Mouse (Mus musculus) midbrain, embryonic 12.5 days (tissue): ENCODE measurements around the gene Nudt16l1. TPM values are rescaled to one million over a fixed set of nuclear protein-coding genes. Genes with fewer than 3 reads are reported as not detected.

ENCODE experiments used
- ATAC-seq: fragments of 200-750 bp; cut with Nextera tagmentation; 2 replicates; pipeline ENCODE4 v1.8.0; 2017; ENCODE audit warnings: low read depth, moderate TSS enrichment, moderate library complexity; ENCODE audit not compliant: low FRiP score
- H3K27ac ChIP-seq: fragments of 300-500 bp; sonication (generic); replicated peaks from 2 replicates; pipeline ENCODE4 v1.5.1; 2016; ENCODE audit warnings: mild to moderate bottlenecking
- H3K27me3 ChIP-seq: fragments of 300-500 bp; sonication (generic); 2 replicates; pipeline ENCODE4 v1.6.1; 2016; ENCODE audit warnings: mild to moderate bottlenecking
- H3K36me3 ChIP-seq: fragments of 300-500 bp; sonication (generic); 2 replicates; pipeline ENCODE4 v1.6.1; 2016
- H3K4me1 ChIP-seq: fragments of 300-500 bp; sonication (generic); 2 replicates; pipeline ENCODE4 v1.6.1; 2016
- H3K4me2 ChIP-seq: fragments of 300-500 bp; sonication (generic); replicated peaks from 2 replicates; pipeline ENCODE4 v1.6.1; 2016; ENCODE audit warnings: mild to moderate bottlenecking, moderate library complexity
- H3K4me3 ChIP-seq: fragments of 300-500 bp; sonication (generic); 2 replicates; pipeline ENCODE4 v1.5.1; 2016; ENCODE audit warnings: mild to moderate bottlenecking
- H3K9ac ChIP-seq: fragments of 300-500 bp; sonication (generic); replicated peaks from 2 replicates; pipeline ENCODE4 v1.6.1; 2016; ENCODE audit warnings: mild to moderate bottlenecking, moderate library complexity
- H3K9me3 ChIP-seq: fragments of 300-500 bp; sonication (generic); 2 replicates; pipeline ENCODE4 v1.6.1; 2016; ENCODE audit warnings: mild to moderate bottlenecking
- WGBS: fragments of 180-500 bp; shearing (Covaris S2); methylation state at CpG from one replicate; pipeline ENCODE4 v1.1.7; 2016; 5-methylcytosine and 5-hydroxymethylcytosine counted together
- polyA plus RNA-seq: library from polyadenylated mRNA; unstranded; fragments of >200 nt; fragmentation: Nextera tagmentation; extraction: Ambion mirVana; gene quantifications from 2 replicates; pipeline ENCODE4 v1.2.1, GENCODE M21; 2016

The Nudt16l1 gene
- 117 and 124 TPM in 2 replicates for polyA plus RNA-seq

GRCm38 (mm10) chr16:4938461-4938860, at the start of gene Nudt16l1:
Nudt16l1 (plus strand) TSS chr16:4938761.
- Histone ChIP-seq H3K4me1 (peaks cover 17% of the 10 kb centered on the region), H3K4me3 (peak within 1 kb of the TSS; percentile 69), H3K9me3 (no peaks in the 10 kb centered on the region), H3K4me2 (peak within 1 kb of the TSS; percentile 88), H3K36me3 (peaks cover 75% of the 10 kb centered on the region), H3K27ac (peak within 1 kb of the TSS; percentile 76), H3K27me3 (no peaks in the 10 kb centered on the region), H3K9ac (peak within 1 kb of the TSS; percentile 87)
- no peak for ATAC-seq
- 7% methylated on average over 2 of the region's 2 CpGs for WGBS

GRCm38 (mm10) chr16:4890201-4890709, 48.3 kb upstream of the Nudt16l1 start:
- no peak overlapping the region for H3K4me3 ChIP-seq
- no peak overlapping the region for H3K9ac ChIP-seq
- H3K27me3 ChIP-seq: no peaks in the 10 kb centered on the region
- 0 out of 2 replicates have a peak, but pooled peaks cover 3% of the 10 kb centered on the region for H3K36me3 ChIP-seq
- H3K4me2 ChIP-seq: no peak overlapping the region
- no peak for ATAC-seq
- 74% methylated on average over 4 of the region's 4 CpGs for WGBS
- H3K9me3 ChIP-seq: no peaks in the 10 kb centered on the region
- no peak overlapping the region for H3K27ac ChIP-seq
- H3K4me1 ChIP-seq: peaks cover 26% of the 10 kb centered on the region

GRCm38 (mm10) chr16:4892171-4892570, 46.4 kb upstream of the Nudt16l1 start:
- Histone ChIP-seq H3K27me3 (no peaks in the 10 kb centered on the region), H3K9ac (no peak overlapping the region), H3K9me3 (no peaks in the 10 kb centered on the region), H3K4me2 (no peak overlapping the region), H3K4me3 (no peak overlapping the region), H3K36me3 (0 out of 2 replicates have a peak, but pooled peaks cover 3% of the 10 kb centered on the region), H3K27ac (no peak overlapping the region), H3K4me1 (peaks cover 18% of the 10 kb centered on the region)
- no peak for ATAC-seq
- 96% methylated on average over 6 of the region's 6 CpGs for WGBS

- Histone ChIP-seq H3K27me3 (no peaks in the 10 kb centered on the region), H3K9ac (no peak overlapping the region), H3K4me3 (no peak overlapping the region), H3K4me2 (no peak overlapping the region), H3K27ac (no peak overlapping the region), H3K4me1 (0 out of 2 replicates have a peak, but pooled peaks cover 5% of the 10 kb centered on the region), H3K36me3 (0 out of 2 replicates have a peak, but pooled peaks cover 3% of the 10 kb centered on the region), H3K9me3 (no peaks in the 10 kb centered on the region)
- WGBS: 84% methylated on average over 7 of the region's 7 CpGs
- ATAC-seq: no peak
These were observed 44.2 kb upstream of the Nudt16l1 start for GRCm38 (mm10) chr16:4894201-4894908.

- Histone ChIP-seq H3K9me3 (no peaks in the 10 kb centered on the region), H3K4me1 (peaks cover 6% of the 10 kb centered on the region; the same call in 1 of the 2 replicates), H3K27ac (no peak overlapping the region), H3K27me3 (no peaks in the 10 kb centered on the region), H3K4me2 (no peak overlapping the region), H3K9ac (no peak overlapping the region), H3K4me3 (no peak overlapping the region), H3K36me3 (0 out of 2 replicates have a peak, but pooled peaks cover 1% of the 10 kb centered on the region)
- ATAC-seq: no peak
- 75% methylated on average over 5 of the region's 5 CpGs for WGBS
These were observed 42.1 kb upstream of the Nudt16l1 start for GRCm38 (mm10) chr16:4896249-4897027.

- Histone ChIP-seq H3K27ac (no peak overlapping the region), H3K4me2 (no peak overlapping the region), H3K36me3 (no peaks in the 10 kb centered on the region), H3K9ac (no peak overlapping the region), H3K9me3 (no peaks in the 10 kb centered on the region), H3K4me1 (peaks cover 6% of the 10 kb centered on the region; the same call in 1 of the 2 replicates), H3K4me3 (no peak overlapping the region), H3K27me3 (no peaks in the 10 kb centered on the region)
- no peak for ATAC-seq
- 55% methylated on average over 7 of the region's 7 CpGs for WGBS
These were observed 41.3 kb upstream of the Nudt16l1 start for GRCm38 (mm10) chr16:4897146-4897730.

- H3K9ac ChIP-seq: no peak overlapping the region
- H3K4me2 ChIP-seq: no peak overlapping the region
- ATAC-seq: no peak
- peaks cover 6% of the 10 kb centered on the region; the same call in 1 of the 2 replicates for H3K4me1 ChIP-seq
- 89% methylated on average over 6 of the region's 6 CpGs for WGBS
- no peak overlapping the region for H3K4me3 ChIP-seq
- H3K27me3 ChIP-seq: no peaks in the 10 kb centered on the region
- H3K36me3 ChIP-seq: no peaks in the 10 kb centered on the region
- no peaks in the 10 kb centered on the region for H3K9me3 ChIP-seq
- H3K27ac ChIP-seq: no peak overlapping the region
These were observed 39.7 kb upstream of the Nudt16l1 start for GRCm38 (mm10) chr16:4898881-4899280.

GRCm38 (mm10) chr16:4899711-4900110, 38.9 kb upstream of the Nudt16l1 start:
- no peak for ATAC-seq
- Histone ChIP-seq H3K27ac (no peak overlapping the region), H3K27me3 (no peaks in the 10 kb centered on the region), H3K9ac (no peak overlapping the region), H3K4me1 (peaks cover 6% of the 10 kb centered on the region; the same call in 1 of the 2 replicates), H3K9me3 (no peaks in the 10 kb centered on the region), H3K4me3 (no peak overlapping the region), H3K4me2 (no peak overlapping the region), H3K36me3 (no peaks in the 10 kb centered on the region)
- 87% methylated on average over 2 of the region's 2 CpGs for WGBS

GRCm38 (mm10) chr16:4901167-4901566, 37.4 kb upstream of the Nudt16l1 start:
- WGBS: 58% methylated on average over 7 of the region's 7 CpGs
- peaks cover 6% of the 10 kb centered on the region; the same call in 1 of the 2 replicates for H3K4me1 ChIP-seq
- peak overlapping the region; percentile 12; the same call in 1 of the 2 replicates for H3K27ac ChIP-seq
- H3K9me3 ChIP-seq: no peaks in the 10 kb centered on the region
- no peak for ATAC-seq
- no peak overlapping the region for H3K4me3 ChIP-seq
- H3K4me2 ChIP-seq: no peak overlapping the region
- H3K9ac ChIP-seq: no peak overlapping the region
- no peaks in the 10 kb centered on the region for H3K36me3 ChIP-seq
- H3K27me3 ChIP-seq: no peaks in the 10 kb centered on the region

- peaks cover 6% of the 10 kb centered on the region; the same call in 1 of the 2 replicates for H3K4me1 ChIP-seq
- WGBS: 79% methylated on average over 2 of the region's 2 CpGs
These were observed 36.2 kb upstream of the Nudt16l1 start for GRCm38 (mm10) chr16:4902390-4902789.

GRCm38 (mm10) chr16:4903491-4904102, 35.0 kb upstream of the Nudt16l1 start:
- no peak for ATAC-seq
- no peak overlapping the region for H3K9ac ChIP-seq

More at GRCm38 (mm10) chr16:4902390-4902789, 36.2 kb upstream of the Nudt16l1 start:
- H3K9me3 ChIP-seq: no peaks in the 10 kb centered on the region
- ATAC-seq: no peak
- no peaks in the 10 kb centered on the region for H3K27me3 ChIP-seq
- no peak overlapping the region for H3K27ac ChIP-seq
- H3K9ac ChIP-seq: no peak overlapping the region
- H3K4me2 ChIP-seq: no peak overlapping the region
- no peaks in the 10 kb centered on the region for H3K36me3 ChIP-seq
- H3K4me3 ChIP-seq: no peak overlapping the region

More at GRCm38 (mm10) chr16:4903491-4904102, 35.0 kb upstream of the Nudt16l1 start:
- Histone ChIP-seq H3K4me2 (no peak overlapping the region), H3K4me1 (peaks cover 6% of the 10 kb centered on the region; the same call in 1 of the 2 replicates), H3K9me3 (no peaks in the 10 kb centered on the region), H3K27me3 (no peaks in the 10 kb centered on the region), H3K36me3 (no peaks in the 10 kb centered on the region), H3K4me3 (no peak overlapping the region), H3K27ac (no peak overlapping the region)
- 87% methylated on average over 6 of the region's 6 CpGs for WGBS
